ENCODE assay signal across 31 mouse cellular contexts in genomic region chrX:109137295-109137694, GRCm38 (mm10). TPM values are rescaled to one million over a fixed set of nuclear protein-coding genes. Genes with fewer than 3 reads are reported as not detected.
DNase-seq lines count a peak whose midpoint lies in the region; ATAC-seq and TF ChIP-seq lines count a peak whose summit lies in the region.
"Had no signal": no experiment of that assay in that cellular context is flagged by ENCODE, and none has a peak within 500 bp of the region (broad histone marks: within the 10 kb centered on the region; RNA-seq: fewer than 3 reads in every experiment).

No protein-coding gene starts in this region.

- H3K9me3 ChIP-seq in kidney, embryonic 16.5 days (ENCODE audit: low read length) = no peaks in the 10 kb centered on the region
- H3K9me3 ChIP-seq in lung, embryonic 15.5 days = no peaks in the 10 kb centered on the region
- no peaks in the 10 kb centered on the region for H3K9me3 ChIP-seq in intestine, embryonic 16.5 days (ENCODE audit: control insufficient read depth, low read length)
- H3K9me3 ChIP-seq: embryonic facial prominence, embryonic 12.5 days; forebrain, embryonic 10.5 days; forebrain, embryonic 15.5 days; G1E; heart, embryonic 10.5 days; hindbrain, embryonic 15.5 days; limb, embryonic 10.5 days; limb, embryonic 15.5 days; neural tube, embryonic 12.5 days had no signal

- peak; percentile 63; the same call in 1 of the 2 replicates for ATAC-seq in kidney, embryonic 16.5 days (ENCODE audit: low FRiP score, low TSS enrichment)
- no peak for ATAC-seq in lung, embryonic 15.5 days (ENCODE audit: borderline replicate concordance, extremely low read depth, low FRiP score, low TSS enrichment)
- ATAC-seq in intestine, embryonic 16.5 days = peak; percentile 75
- ATAC-seq: forebrain, embryonic 15.5 days; inflammation-experienced regulatory T-cells, adult 6 months had no signal

- peak; percentile 77 for DNase-seq in heart, adult 11 months
- DNase-seq in heart, adult 8-10 months (ENCODE audit: low spot score) = no peak
- no peak for DNase-seq in kidney, adult 9 months
- DNase-seq in lung, adult 2 months = no peak
- DNase-seq in adrenal gland, adult 2 months = no peak
- DNase-seq: adrenal gland, postnatal 25 days; cerebellum, adult 11-12 months; cerebellum, adult 9-11 months; embryo, embryonic 11 days; gastrocnemius, postnatal 36 days; kidney, postnatal 10 days; lung, postnatal 10 days; thymus, adult 2 months; thymus, postnatal 36 days had no signal

- H3K4me2 ChIP-seq in kidney, embryonic 16.5 days (replicated peaks; ENCODE audit: low read depth, low read length) = no peak overlapping the region
- no peak overlapping the region for H3K4me2 ChIP-seq in lung, embryonic 15.5 days
- H3K4me2 ChIP-seq in intestine, embryonic 16.5 days (ENCODE audit: low read depth, low read length) = no peak overlapping the region
- H3K4me2 ChIP-seq: embryonic facial prominence, embryonic 12.5 days; forebrain, embryonic 15.5 days; hindbrain, embryonic 15.5 days; limb, embryonic 15.5 days; midbrain, embryonic 11.5 days; neural tube, embryonic 12.5 days had no signal

- WGBS in kidney, embryonic 16.5 days = 42% methylated on average over 2 of the region's 2 CpGs
- WGBS in lung, embryonic 15.5 days = 36% methylated on average over 2 of the region's 2 CpGs
- 35% methylated on average over 2 of the region's 2 CpGs for WGBS in lung, adult 2 months
- 53% methylated on average over 2 of the region's 2 CpGs for whole genome bisulfite sequencing in intestine, embryonic 16.5 days

- H3K4me1 ChIP-seq in kidney, embryonic 16.5 days (ENCODE audit: insufficient read depth, low read length) = 0 out of 2 replicates have a peak, but pooled peaks cover 2% of the 10 kb centered on the region
- H3K4me1 ChIP-seq in lung, embryonic 15.5 days = peaks cover 8% of the 10 kb centered on the region
- H3K4me1 ChIP-seq in lung, adult 2 months (ENCODE audit: control insufficient read depth, insufficient read depth, low read length) = peaks cover 2% of the 10 kb centered on the region
- no peaks in the 10 kb centered on the region for H3K4me1 ChIP-seq in intestine, embryonic 16.5 days (ENCODE audit: control insufficient read depth, insufficient read depth, low read length)
- H3K4me1 ChIP-seq: embryonic facial prominence, embryonic 12.5 days; forebrain, embryonic 10.5 days; forebrain, embryonic 15.5 days; heart, embryonic 10.5 days; hindbrain, embryonic 15.5 days; limb, embryonic 15.5 days; neural tube, embryonic 12.5 days had no signal

- no peak for TF ChIP-seq POLR2A in lung, adult 2 months (IDR thresholded peaks at IDR 0.05; ENCODE audit: borderline replicate concordance, extremely low read depth, low read depth, low read length)

- H3K36me3 ChIP-seq in kidney, embryonic 16.5 days (ENCODE audit: insufficient read depth, low read length) = no peaks in the 10 kb centered on the region
- H3K36me3 ChIP-seq in lung, embryonic 15.5 days = no peaks in the 10 kb centered on the region
- no peaks in the 10 kb centered on the region for H3K36me3 ChIP-seq in intestine, embryonic 16.5 days (ENCODE audit: control insufficient read depth, insufficient read depth, low read length)
- H3K36me3 ChIP-seq: embryonic facial prominence, embryonic 12.5 days; forebrain, embryonic 10.5 days; forebrain, embryonic 15.5 days; G1E; heart, embryonic 10.5 days; hindbrain, embryonic 15.5 days; limb, embryonic 10.5 days; limb, embryonic 15.5 days; neural tube, embryonic 12.5 days had no signal

- no peak for TF ChIP-seq CTCF in lung, adult 2 months (IDR thresholded peaks at IDR 0.05; ENCODE audit: insufficient read depth, low read length)

- no peaks in the 10 kb centered on the region for H3K27me3 ChIP-seq in kidney, embryonic 16.5 days (ENCODE audit: insufficient read depth, low read length)
- H3K27me3 ChIP-seq in lung, embryonic 15.5 days = no peaks in the 10 kb centered on the region
- no peaks in the 10 kb centered on the region for H3K27me3 ChIP-seq in intestine, embryonic 16.5 days (replicated peaks; ENCODE audit: control insufficient read depth, insufficient read depth, low read length)
- H3K27me3 ChIP-seq: embryonic facial prominence, embryonic 12.5 days; forebrain, embryonic 15.5 days; hindbrain, embryonic 15.5 days; limb, embryonic 15.5 days; neural tube, embryonic 12.5 days had no signal

- H3K4me3 ChIP-seq in kidney, embryonic 16.5 days (ENCODE audit: low read length) = no peak overlapping the region
- no peak overlapping the region for H3K4me3 ChIP-seq in lung, embryonic 15.5 days
- no peak overlapping the region for H3K4me3 ChIP-seq in lung, adult 2 months (replicated peaks; ENCODE audit: extremely low read depth, low read depth, low read length)
- no peak overlapping the region for H3K4me3 ChIP-seq in intestine, embryonic 16.5 days (ENCODE audit: low read length)
- H3K4me3 ChIP-seq: embryonic facial prominence, embryonic 12.5 days; forebrain, embryonic 10.5 days; forebrain, embryonic 15.5 days; heart, embryonic 10.5 days; hindbrain, embryonic 15.5 days; limb, embryonic 10.5 days; limb, embryonic 15.5 days; myocyte; neural tube, embryonic 12.5 days had no signal

- no peak overlapping the region for H3K27ac ChIP-seq in kidney, embryonic 16.5 days (ENCODE audit: low read length)
- H3K27ac ChIP-seq in lung, embryonic 15.5 days = 0 out of 2 replicates have a peak overlapping the region, but pooled peaks have one; percentile 4
- no peak overlapping the region for H3K27ac ChIP-seq in intestine, embryonic 16.5 days (ENCODE audit: low read length)
- H3K27ac ChIP-seq: embryonic facial prominence, embryonic 12.5 days; forebrain, embryonic 10.5 days; forebrain, embryonic 15.5 days; heart, embryonic 10.5 days; hindbrain, embryonic 15.5 days; limb, embryonic 10.5 days; limb, embryonic 15.5 days; neural tube, embryonic 12.5 days had no signal

- no peak overlapping the region for H3K9ac ChIP-seq in kidney, embryonic 16.5 days (replicated peaks; ENCODE audit: low read length)
- H3K9ac ChIP-seq in lung, embryonic 15.5 days = no peak overlapping the region
- no peak overlapping the region for H3K9ac ChIP-seq in intestine, embryonic 16.5 days (ENCODE audit: low read depth, low read length)
- H3K9ac ChIP-seq: embryonic facial prominence, embryonic 12.5 days; forebrain, embryonic 15.5 days; hindbrain, embryonic 15.5 days; limb, embryonic 15.5 days; neural tube, embryonic 12.5 days had no signal

RNA-seq across cellular contexts. Expression of gene Sh3bgrl, which starts 42.1 kb away (rescaled TPM):
- 10 to 100 TPM; 26.3 to 36.2 (median 31.2) TPM for total RNA-seq in heart, adult 8-10 months (2022)
- 121 TPM in 2 replicates for polyA plus RNA-seq in kidney, embryonic 16.5 days (2015; fragmentation: Nextera tagmentation; extraction: Ambion mirVana)
- polyA plus RNA-seq in lung, embryonic 15.5 days (2015; fragmentation: Nextera tagmentation; extraction: Ambion mirVana) = 212 and 239 TPM in 2 replicates
- 16.5 and 31.8 TPM in 2 replicates for polyA plus RNA-seq in lung, adult 2 months (2012; rRNA removed)
- polyA plus RNA-seq in intestine, embryonic 16.5 days (2015; fragmentation: Nextera tagmentation; extraction: Ambion mirVana) = 88.9 and 99.0 TPM in 2 replicates
- total RNA-seq in adrenal gland, adult 2 months (2021) = 100 to 1,000 TPM in 1 of 2 experiments, 10 to 100 TPM in 1; 99.8 to 158 TPM
- polyA plus RNA-seq in adrenal gland, adult 2 months (2012; rRNA removed) = 2.5 and 3.1 TPM in 2 replicates

RNA-seq across cellular contexts. Expression of gene Gm6377, which starts 59.3 kb away (rescaled TPM):
- under 1 TPM in 2 of 4 experiments, not detected in 2; 0.11 to 0.19 TPM for total RNA-seq in heart, adult 8-10 months (2022)
- polyA plus RNA-seq in kidney, embryonic 16.5 days (2015; fragmentation: Nextera tagmentation; extraction: Ambion mirVana) = 0.15 TPM in 1 of 2 replicates, not detected in the other
- not detected in 2 replicates for polyA plus RNA-seq in lung, embryonic 15.5 days (2015; fragmentation: Nextera tagmentation; extraction: Ambion mirVana)
- polyA plus RNA-seq in lung, adult 2 months (2012; rRNA removed) = 0.03 and 0.15 TPM in 2 replicates
- 0.10 and 0.17 TPM in 2 replicates for polyA plus RNA-seq in intestine, embryonic 16.5 days (2015; fragmentation: Nextera tagmentation; extraction: Ambion mirVana)
- total RNA-seq in adrenal gland, adult 2 months (2021) = under 1 TPM; 0.26 to 0.41 TPM
- polyA plus RNA-seq in adrenal gland, adult 2 months (2012; rRNA removed) = not detected in 2 replicates
- total RNA-seq: gastrocnemius, adult 18-20 months; gastrocnemius, postnatal 36 days; left cerebral cortex, postnatal 10 days had no signal
- polyA plus RNA-seq: forebrain, embryonic 15.5 days; G1E; limb, embryonic 10.5 days; myocyte; neural tube, embryonic 12.5 days had no signal
